Mouse (Mus musculus): Measurements from ENCODE around the gene Helz2.

GRCm38 (mm10) chr2:181202886-181203285 lies 38.9 kb downstream of the Helz2 start:
- TF ChIP-seq CTCF (IDR thresholded peaks at IDR 0.05; ENCODE audit: low read depth) (no peak), EP300 (optimal IDR thresholded peaks at IDR 0.05) (no peak)
